Mouse (Mus musculus): ENCODE measurements at regions not wholly inside any gene's neighbourhood (a gene's known extent, or its start where the extent isn't known, plus 50 kb on each side); places are given as distances from the start of the nearest gene placed in this dataset.

DNA sequence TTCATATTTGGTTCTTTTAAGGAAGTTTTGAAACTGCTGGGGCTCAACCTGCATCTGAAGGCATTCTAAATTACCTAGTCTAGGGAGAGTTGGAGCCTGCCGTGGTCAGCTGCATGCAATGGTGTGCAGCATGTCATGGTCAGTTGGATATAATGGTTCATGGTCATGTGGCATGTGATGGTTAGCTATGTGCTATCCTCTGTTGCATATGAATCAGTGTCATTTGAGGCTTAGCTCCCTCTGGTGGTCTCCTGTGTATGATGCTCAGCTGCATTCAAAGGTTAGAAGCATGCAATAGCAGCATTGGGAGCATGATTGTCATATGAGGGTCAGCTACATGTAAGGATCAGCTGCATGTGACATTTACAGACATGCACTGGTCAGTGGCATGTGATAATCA lies 1894.0 kb upstream of the Lrrc6 start:
- no peak for ATAC-seq (ENCODE audit: insufficient number of reproducible peaks, low FRiP score, low TSS enrichment, low read depth)
- no peak overlapping the region for H3K4me3 ChIP-seq (ENCODE audit: low read depth, low read length)
- no peaks in the 10 kb centered on the region for H3K9me3 ChIP-seq (ENCODE audit: control insufficient read depth, low read length)
- H3K27me3 ChIP-seq (ENCODE audit: control insufficient read depth, insufficient read depth, low read length): no peaks in the 10 kb centered on the region
- no peak overlapping the region for H3K9ac ChIP-seq (ENCODE audit: low read length)
- no peak overlapping the region for H3K27ac ChIP-seq (replicated peaks; ENCODE audit: low read depth, low read length)
- WGBS: 94% methylated on average over 1 of the region's 1 CpGs
- no peaks in the 10 kb centered on the region for H3K4me1 ChIP-seq (ENCODE audit: control insufficient read depth, insufficient read depth, low read length)
- no peak overlapping the region for H3K4me2 ChIP-seq (ENCODE audit: low read depth, severe bottlenecking)
- DNase-seq (ENCODE audit: low spot score): no peak
- no peaks in the 10 kb centered on the region for H3K36me3 ChIP-seq (ENCODE audit: control insufficient read depth, insufficient read depth, low read length)

DNA sequence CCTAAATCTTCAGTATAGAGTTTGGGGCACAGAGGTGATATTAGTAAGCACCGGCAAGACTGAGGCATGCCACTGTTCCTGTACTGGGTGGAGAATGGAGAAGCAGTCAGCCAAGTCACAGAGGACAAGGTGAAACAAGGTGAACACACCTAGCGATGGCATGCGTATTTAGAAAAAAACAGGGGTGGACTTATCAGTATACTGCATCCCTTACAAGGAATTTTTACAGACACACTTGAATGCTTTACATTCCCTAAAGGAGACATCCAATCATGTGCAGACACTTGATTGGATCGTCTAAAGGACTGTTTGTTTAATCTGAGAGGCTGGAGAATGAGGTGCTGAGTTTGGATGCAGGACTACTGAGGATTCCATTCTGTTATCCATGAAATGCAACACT lies 1893.4 kb upstream of the Lrrc6 start:
- Histone ChIP-seq H3K27me3 (ENCODE audit: control insufficient read depth, insufficient read depth, low read length) (no peaks in the 10 kb centered on the region), H3K4me1 (ENCODE audit: control insufficient read depth, insufficient read depth, low read length) (no peaks in the 10 kb centered on the region), H3K9ac (ENCODE audit: low read length) (no peak overlapping the region), H3K36me3 (ENCODE audit: control insufficient read depth, insufficient read depth, low read length) (no peaks in the 10 kb centered on the region), H3K9me3 (ENCODE audit: control insufficient read depth, low read length) (no peaks in the 10 kb centered on the region), H3K27ac (replicated peaks; ENCODE audit: low read depth, low read length) (no peak overlapping the region), H3K4me2 (ENCODE audit: low read depth, severe bottlenecking) (no peak overlapping the region), H3K4me3 (ENCODE audit: low read depth, low read length) (no peak overlapping the region)
- WGBS: 86% methylated on average over 4 of the region's 4 CpGs
- ATAC-seq (ENCODE audit: insufficient number of reproducible peaks, low FRiP score, low TSS enrichment, low read depth) (no peak), DNase-seq (ENCODE audit: low spot score) (no peak)

DNA sequence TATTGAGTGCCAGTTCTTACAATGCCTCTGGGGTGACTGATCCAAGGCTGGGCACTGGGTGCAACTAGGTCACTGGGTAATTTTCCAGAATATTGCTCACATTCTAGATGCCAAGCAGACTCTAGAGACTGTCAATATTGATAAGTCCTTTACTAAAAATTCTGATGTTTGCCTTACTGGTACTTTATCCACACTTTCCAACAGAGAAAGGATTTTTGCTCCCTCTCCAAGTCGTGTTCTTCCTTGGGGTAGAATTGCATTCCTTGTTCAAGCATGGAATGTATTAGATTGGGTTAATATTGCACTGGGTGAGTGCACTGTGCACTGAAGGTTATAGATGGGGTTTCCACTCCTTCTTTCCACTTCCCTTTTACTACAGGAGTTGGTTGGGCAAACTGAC lies 1891.0 kb upstream of the Lrrc6 start:
- Histone ChIP-seq H3K27me3 (ENCODE audit: control insufficient read depth, insufficient read depth, low read length) (no peaks in the 10 kb centered on the region), H3K4me1 (ENCODE audit: control insufficient read depth, insufficient read depth, low read length) (no peaks in the 10 kb centered on the region), H3K9ac (ENCODE audit: low read length) (no peak overlapping the region), H3K36me3 (ENCODE audit: control insufficient read depth, insufficient read depth, low read length) (no peaks in the 10 kb centered on the region), H3K9me3 (ENCODE audit: control insufficient read depth, low read length) (no peaks in the 10 kb centered on the region), H3K27ac (replicated peaks; ENCODE audit: low read depth, low read length) (no peak overlapping the region), H3K4me2 (ENCODE audit: low read depth, severe bottlenecking) (no peak overlapping the region), H3K4me3 (ENCODE audit: low read depth, low read length) (no peak overlapping the region)
- ATAC-seq (ENCODE audit: insufficient number of reproducible peaks, low FRiP score, low TSS enrichment, low read depth): no peak
- 47% methylated on average over 1 of the region's 1 CpGs for WGBS
- no peak for DNase-seq (ENCODE audit: low spot score)

DNA sequence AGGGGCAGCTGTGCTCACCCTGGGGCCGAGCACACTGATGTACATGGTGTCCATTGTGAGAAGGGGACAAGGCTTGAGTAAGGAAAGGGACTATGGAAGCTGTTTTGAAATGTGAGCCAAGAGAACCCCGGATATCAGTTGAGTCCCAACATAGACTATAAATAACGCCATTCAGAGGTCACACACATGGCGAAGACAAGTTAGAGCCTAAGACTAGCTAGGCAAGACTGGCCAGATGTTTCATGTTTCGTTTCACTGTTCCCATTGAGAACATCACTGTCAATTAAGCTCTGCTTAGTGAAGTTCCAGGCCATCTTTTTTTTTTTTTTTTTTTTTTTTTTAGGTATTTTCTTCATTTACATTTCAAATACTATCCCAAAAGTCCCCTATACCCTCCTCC lies 1889.1 kb upstream of the Lrrc6 start:
- H3K4me2 ChIP-seq (ENCODE audit: low read depth, severe bottlenecking): no peak overlapping the region
- no peaks in the 10 kb centered on the region for H3K27me3 ChIP-seq (ENCODE audit: control insufficient read depth, insufficient read depth, low read length)
- 81% methylated on average over 5 of the region's 5 CpGs for WGBS
- no peaks in the 10 kb centered on the region for H3K9me3 ChIP-seq (ENCODE audit: control insufficient read depth, low read length)
- DNase-seq (ENCODE audit: low spot score): no peak
- no peak overlapping the region for H3K9ac ChIP-seq (ENCODE audit: low read length)
- H3K4me3 ChIP-seq (ENCODE audit: low read depth, low read length): no peak overlapping the region
- no peak for ATAC-seq (ENCODE audit: insufficient number of reproducible peaks, low FRiP score, low TSS enrichment, low read depth)
- no peaks in the 10 kb centered on the region for H3K4me1 ChIP-seq (ENCODE audit: control insufficient read depth, insufficient read depth, low read length)
- no peaks in the 10 kb centered on the region for H3K36me3 ChIP-seq (ENCODE audit: control insufficient read depth, insufficient read depth, low read length)
- H3K27ac ChIP-seq (replicated peaks; ENCODE audit: low read depth, low read length): no peak overlapping the region

DNA sequence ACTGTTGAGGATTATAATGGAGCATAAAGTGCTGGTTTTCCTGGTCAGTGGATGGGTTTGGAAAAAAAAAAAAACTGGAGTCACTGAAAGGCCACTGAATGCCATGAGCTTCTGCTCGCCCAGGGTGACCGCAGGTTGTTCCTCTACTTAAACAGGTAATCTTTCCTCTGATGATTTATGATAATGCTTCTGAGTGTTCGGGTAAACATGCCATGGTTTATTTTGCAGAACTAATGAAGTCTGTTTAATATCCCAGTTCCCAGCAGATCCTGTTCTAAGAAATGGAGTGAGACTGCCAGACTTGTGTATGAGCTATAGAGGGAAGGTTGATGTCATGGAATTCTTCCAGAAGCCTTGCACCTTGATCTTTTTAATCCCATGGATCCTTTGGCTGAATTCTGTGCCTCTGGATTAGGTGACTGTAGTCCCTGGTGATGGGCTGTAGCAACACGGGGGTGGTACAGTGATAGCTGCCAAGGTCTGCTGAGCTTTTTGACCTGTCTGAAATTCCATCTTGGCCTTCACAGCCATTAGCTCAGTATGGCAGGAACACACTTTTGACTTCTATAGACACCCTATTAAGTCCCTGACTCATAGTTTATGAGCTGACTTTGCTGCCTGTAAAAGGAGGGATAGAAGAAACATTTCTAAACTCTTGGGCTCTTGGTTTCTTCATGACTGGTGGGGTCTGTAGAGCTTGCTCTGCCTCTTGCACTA lies 1886.8 kb upstream of the Lrrc6 start:
- DNase-seq (ENCODE audit: low spot score) (no peak), ATAC-seq (ENCODE audit: insufficient number of reproducible peaks, low FRiP score, low TSS enrichment, low read depth) (no peak)
- Histone ChIP-seq H3K9me3 (ENCODE audit: control insufficient read depth, low read length) (no peaks in the 10 kb centered on the region), H3K4me1 (ENCODE audit: control insufficient read depth, insufficient read depth, low read length) (no peaks in the 10 kb centered on the region), H3K4me2 (ENCODE audit: low read depth, severe bottlenecking) (no peak overlapping the region), H3K27ac (replicated peaks; ENCODE audit: low read depth, low read length) (no peak overlapping the region), H3K4me3 (ENCODE audit: low read depth, low read length) (no peak overlapping the region), H3K9ac (ENCODE audit: low read length) (no peak overlapping the region), H3K27me3 (ENCODE audit: control insufficient read depth, insufficient read depth, low read length) (no peaks in the 10 kb centered on the region), H3K36me3 (ENCODE audit: control insufficient read depth, insufficient read depth, low read length) (no peaks in the 10 kb centered on the region)
- 81% methylated on average over 4 of the region's 4 CpGs for WGBS

DNA sequence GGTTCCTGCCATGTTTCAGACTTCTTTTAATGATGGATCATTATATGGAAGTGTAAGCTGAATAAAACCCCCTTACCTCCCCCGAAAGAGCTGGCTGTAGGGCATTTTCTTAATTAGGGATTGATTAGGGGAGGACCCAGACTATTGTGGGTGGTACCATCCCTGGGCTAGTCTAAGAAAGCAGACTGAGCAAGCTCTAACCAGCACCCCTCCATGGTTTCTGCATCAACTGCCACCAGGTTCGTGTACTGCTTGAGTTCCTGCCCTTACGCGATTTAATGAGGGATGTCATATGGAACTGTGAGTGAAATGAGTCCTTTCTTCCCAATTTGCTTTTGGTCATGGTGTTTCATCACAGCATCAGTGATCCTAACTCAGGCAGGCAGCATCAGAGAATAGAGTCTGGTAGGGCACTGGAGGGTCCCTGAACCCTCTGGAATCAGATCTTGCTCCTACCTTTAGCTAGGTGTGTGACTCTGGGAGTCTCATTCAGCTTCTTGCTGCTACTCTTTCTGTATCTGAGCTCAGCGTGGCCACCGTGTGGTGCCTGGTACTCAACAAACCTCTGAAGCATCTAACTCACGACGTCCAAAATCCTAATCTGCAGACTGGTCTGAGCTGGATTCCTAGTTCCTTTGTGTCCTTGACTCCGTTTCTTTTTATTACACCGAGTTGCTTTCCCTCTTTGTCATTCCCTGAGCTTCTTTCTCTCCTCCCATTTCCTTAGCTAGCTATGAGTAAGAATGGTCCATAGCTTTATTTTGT lies 1884.0 kb upstream of the Lrrc6 start:
- no peak for DNase-seq (ENCODE audit: low spot score)
- WGBS: 66% methylated on average over 10 of the region's 10 CpGs
- Histone ChIP-seq H3K4me3 (ENCODE audit: low read depth, low read length) (no peak overlapping the region), H3K27me3 (ENCODE audit: control insufficient read depth, insufficient read depth, low read length) (no peaks in the 10 kb centered on the region), H3K9ac (ENCODE audit: low read length) (no peak overlapping the region), H3K9me3 (ENCODE audit: control insufficient read depth, low read length) (no peaks in the 10 kb centered on the region), H3K36me3 (ENCODE audit: control insufficient read depth, insufficient read depth, low read length) (no peaks in the 10 kb centered on the region), H3K4me1 (ENCODE audit: control insufficient read depth, insufficient read depth, low read length) (no peaks in the 10 kb centered on the region), H3K27ac (replicated peaks; ENCODE audit: low read depth, low read length) (no peak overlapping the region), H3K4me2 (ENCODE audit: low read depth, severe bottlenecking) (no peak overlapping the region)
- ATAC-seq (ENCODE audit: insufficient number of reproducible peaks, low FRiP score, low TSS enrichment, low read depth): no peak

DNA sequence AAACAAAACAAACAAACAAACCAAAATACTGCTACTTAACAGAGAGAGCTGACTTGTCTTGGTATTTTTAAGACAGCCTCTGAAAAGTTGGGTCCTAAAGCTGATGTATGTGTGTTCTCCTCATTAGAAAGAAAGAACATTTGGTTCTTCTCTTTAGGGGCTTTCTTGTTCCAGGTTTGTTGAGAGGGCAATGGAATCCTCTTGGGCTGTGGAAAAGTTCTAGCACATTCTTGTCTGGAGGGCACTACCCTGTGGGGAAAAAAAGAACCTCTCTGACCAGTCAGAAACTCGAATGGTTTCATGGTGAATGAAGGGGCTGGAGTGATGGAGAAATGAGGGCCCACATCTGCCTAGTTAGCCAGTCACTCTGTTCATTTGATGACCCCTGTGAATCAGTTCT lies 1874.5 kb upstream of the Lrrc6 start:
- H3K9me3 ChIP-seq (ENCODE audit: control insufficient read depth, low read length): no peaks in the 10 kb centered on the region
- 69% methylated on average over 1 of the region's 1 CpGs for WGBS
- H3K36me3 ChIP-seq (ENCODE audit: control insufficient read depth, insufficient read depth, low read length): no peaks in the 10 kb centered on the region
- H3K4me3 ChIP-seq (ENCODE audit: low read depth, low read length): no peak overlapping the region
- no peak for DNase-seq (ENCODE audit: low spot score)
- no peaks in the 10 kb centered on the region for H3K4me1 ChIP-seq (ENCODE audit: control insufficient read depth, insufficient read depth, low read length)
- no peaks in the 10 kb centered on the region for H3K27me3 ChIP-seq (ENCODE audit: control insufficient read depth, insufficient read depth, low read length)
- H3K9ac ChIP-seq (ENCODE audit: low read length): no peak overlapping the region
- H3K4me2 ChIP-seq (ENCODE audit: low read depth, severe bottlenecking): no peak overlapping the region
- ATAC-seq (ENCODE audit: insufficient number of reproducible peaks, low FRiP score, low TSS enrichment, low read depth): no peak
- H3K27ac ChIP-seq (replicated peaks; ENCODE audit: low read depth, low read length): no peak overlapping the region

DNA sequence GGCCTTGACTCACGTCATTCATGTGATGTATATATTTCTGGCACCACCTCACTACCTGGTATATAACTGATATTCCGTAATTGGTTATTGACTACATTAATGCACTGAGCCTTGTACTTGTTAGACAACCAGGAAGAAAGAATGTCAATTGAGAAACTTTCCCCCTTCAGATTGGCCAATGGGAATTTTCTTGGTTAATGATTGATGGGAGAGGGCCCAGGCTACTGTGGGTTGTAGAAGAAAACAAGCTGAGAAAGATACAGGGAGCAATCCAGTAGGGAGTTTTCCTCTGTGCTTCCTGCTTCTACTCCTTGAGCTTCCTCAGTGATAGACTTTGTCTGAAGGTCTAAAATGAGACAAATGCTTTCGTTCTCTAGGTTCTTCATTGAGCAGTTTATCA lies 1866.1 kb upstream of the Lrrc6 start:
- Histone ChIP-seq H3K4me1 (ENCODE audit: control insufficient read depth, insufficient read depth, low read length) (no peaks in the 10 kb centered on the region), H3K4me3 (ENCODE audit: low read depth, low read length) (no peak overlapping the region), H3K27ac (replicated peaks; ENCODE audit: low read depth, low read length) (no peak overlapping the region), H3K36me3 (ENCODE audit: control insufficient read depth, insufficient read depth, low read length) (no peaks in the 10 kb centered on the region), H3K27me3 (ENCODE audit: control insufficient read depth, insufficient read depth, low read length) (no peaks in the 10 kb centered on the region), H3K9me3 (ENCODE audit: control insufficient read depth, low read length) (no peaks in the 10 kb centered on the region), H3K9ac (ENCODE audit: low read length) (no peak overlapping the region), H3K4me2 (ENCODE audit: low read depth, severe bottlenecking) (no peak overlapping the region)
- DNase-seq (ENCODE audit: low spot score) (no peak), ATAC-seq (ENCODE audit: insufficient number of reproducible peaks, low FRiP score, low TSS enrichment, low read depth) (no peak)
- 88% methylated on average over 3 of the region's 3 CpGs for WGBS

Measured in limb, embryonic 11.5 days (tissue).